Mouse (Mus musculus): ENCODE data around the gene Mknk2.

GRCm38 (mm10) chr10:80669737-80670485 lies 8.0 kb downstream of the Mknk2 start:
- TF ChIP-seq CTCF (IDR thresholded peaks at IDR 0.05; ENCODE audit: borderline replicate concordance, control insufficient read depth, extremely low read depth, insufficient read depth, low read length, poor library complexity) (no peak), POLR2A (IDR thresholded peaks at IDR 0.05; ENCODE audit: control insufficient read depth, extremely low read depth, insufficient read depth, low read length, poor library complexity) (no peak)
